Mouse (Mus musculus): ENCODE results near the gene AI467606.

GRCm38 (mm10) chr7:127082995-127083394, 8.2 kb upstream of the AI467606 start:
- no peak for TF ChIP-seq CTCF (IDR thresholded peaks at IDR 0.05; ENCODE audit: low read depth, low read length)
- no peak for TF ChIP-seq POLR2A (IDR thresholded peaks at IDR 0.05; ENCODE audit: borderline replicate concordance, low read depth, low read length)
